In the genomic region with DNA sequence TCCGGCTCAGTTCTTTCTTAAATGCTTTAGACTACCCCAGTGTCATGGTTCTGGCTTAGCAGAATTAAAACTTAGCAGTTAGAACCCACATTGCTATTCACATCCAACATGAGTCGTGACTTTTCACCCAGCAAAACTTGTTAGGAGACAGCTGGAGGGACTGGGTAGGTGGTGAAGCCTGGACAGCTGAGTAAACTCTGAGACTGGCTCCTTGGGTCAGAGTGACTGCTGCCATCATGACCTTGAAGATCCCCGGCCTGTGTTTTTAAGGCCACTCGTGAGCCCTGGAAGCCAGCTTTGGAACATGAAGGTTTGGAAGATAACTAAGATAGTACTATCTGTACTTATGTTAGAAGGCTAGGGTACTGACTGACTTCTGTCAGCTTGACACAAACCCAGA, we compare ENCODE assay signal across 2 mouse cellular contexts.
TF ChIP-seq lines count a peak whose summit lies in the region.

No protein-coding gene starts in this region.

TF ChIP-seq in C2C12, 6 proteins besides CTCF, POLR2A, EP300 and RAD21 (continued from another document):
- TF ChIP-seq USF1 (IDR thresholded peaks at IDR 0.05; ENCODE audit: low read depth) (no peak), CEBPB (IDR thresholded peaks at IDR 0.05; ENCODE audit: low read depth) (no peak)

TF ChIP-seq in myocyte, 11 proteins besides CTCF, POLR2A, EP300 and RAD21 (continued from another document):
- TF ChIP-seq MYOG (IDR thresholded peaks at IDR 0.05; ENCODE audit: control insufficient read depth in 1 of 3, insufficient read depth in 1 of 3, insufficient read length in 2 of 3, low read depth in 2 of 3) (peak; percentile 58 to 88 (median 87)), MAX (IDR thresholded peaks at IDR 0.05; ENCODE audit: low read depth) (no peak), POLR2AphosphoS2 (IDR thresholded peaks at IDR 0.05; ENCODE audit: insufficient read length, low read depth) (no peak), TCF12 (IDR thresholded peaks at IDR 0.05; ENCODE audit: insufficient read depth, poor library complexity, severe bottlenecking) (peak; percentile 87), CEBPB (IDR thresholded peaks at IDR 0.05; ENCODE audit: insufficient read depth, poor library complexity, severe bottlenecking) (no peak), TCF3 (IDR thresholded peaks at IDR 0.05; ENCODE audit: insufficient read length, low read depth) (peak; percentile 34), SRF (IDR thresholded peaks at IDR 0.05; ENCODE audit: control insufficient read depth, insufficient read length, low read depth) (no peak)
